Mouse (Mus musculus): ENCODE results near the gene Capzb. TPM values are rescaled to one million over a fixed set of nuclear protein-coding genes. Genes with fewer than 3 reads are reported as not detected.
A peak's percentile ranks its signal among the peaks of the same experiment; 100 is the strongest.

Capzb gene
- polyA plus RNA-seq, 1 experiment from 2014 or later = 331 TPM

- Histone ChIP-seq H3K4me1 (replicated peaks) (peaks cover 9% of the 10 kb centered on the region; the same call in 1 of the 2 replicates), H3K4me2 (no peak overlapping the region), H3K36me3 (peaks cover 23% of the 10 kb centered on the region), H3K9ac (no peak overlapping the region), H3K27me3 (no peaks in the 10 kb centered on the region), H3K4me3 (no peak overlapping the region), H3K9me3 (no peaks in the 10 kb centered on the region), H3K27ac (replicated peaks) (no peak overlapping the region)
- WGBS = 86% methylated on average over 15 of the region's 15 CpGs
- no peak for ATAC-seq (ENCODE audit: low FRiP score, low read depth)
Observed at GRCm38 (mm10) chr4:139284877-139285276, 92.2 kb downstream of the Capzb start.

GRCm38 (mm10) chr4:139286234-139286633, 93.5 kb downstream of the Capzb start:
- WGBS = 88% methylated on average over 5 of the region's 5 CpGs
- H3K27ac ChIP-seq (replicated peaks) = no peak overlapping the region
- peaks cover 29% of the 10 kb centered on the region for H3K36me3 ChIP-seq
- peaks cover 9% of the 10 kb centered on the region; the same call in 1 of the 2 replicates for H3K4me1 ChIP-seq (replicated peaks)
- H3K4me3 ChIP-seq = no peak overlapping the region
- H3K9ac ChIP-seq = no peak overlapping the region
- no peak overlapping the region for H3K4me2 ChIP-seq
- H3K27me3 ChIP-seq = no peaks in the 10 kb centered on the region
- ATAC-seq (ENCODE audit: low FRiP score, low read depth) = no peak
- no peaks in the 10 kb centered on the region for H3K9me3 ChIP-seq

GRCm38 (mm10) chr4:139287122-139287863, 94.6 kb downstream of the Capzb start:
- 81% methylated on average over 18 of the region's 18 CpGs for WGBS
- no peak overlapping the region for H3K4me3 ChIP-seq
- H3K27ac ChIP-seq (replicated peaks) = no peak overlapping the region
- H3K9me3 ChIP-seq = no peaks in the 10 kb centered on the region
- peaks cover 9% of the 10 kb centered on the region; the same call in 1 of the 2 replicates for H3K4me1 ChIP-seq (replicated peaks)
- no peak for ATAC-seq (ENCODE audit: low FRiP score, low read depth)
- peaks cover 24% of the 10 kb centered on the region for H3K36me3 ChIP-seq
- H3K4me2 ChIP-seq = no peak overlapping the region
- no peaks in the 10 kb centered on the region for H3K27me3 ChIP-seq
- no peak overlapping the region for H3K9ac ChIP-seq

GRCm38 (mm10) chr4:139289017-139289416, 96.3 kb downstream of the Capzb start:
- Histone ChIP-seq H3K9ac (no peak overlapping the region), H3K27me3 (no peaks in the 10 kb centered on the region), H3K36me3 (peaks cover 21% of the 10 kb centered on the region), H3K9me3 (no peaks in the 10 kb centered on the region), H3K4me3 (no peak overlapping the region), H3K27ac (replicated peaks) (no peak overlapping the region), H3K4me1 (replicated peaks) (no peaks in the 10 kb centered on the region), H3K4me2 (no peak overlapping the region)
- ATAC-seq (ENCODE audit: low FRiP score, low read depth) = 0 out of 2 replicates have a peak, but pooled peaks have one; percentile 27
- WGBS = 64% methylated on average over 10 of the region's 10 CpGs

GRCm38 (mm10) chr4:139291099-139291498, 98.4 kb downstream of the Capzb start:
- Histone ChIP-seq H3K9ac (no peak overlapping the region), H3K36me3 (peaks cover 21% of the 10 kb centered on the region), H3K27me3 (no peaks in the 10 kb centered on the region), H3K4me2 (no peak overlapping the region), H3K4me1 (replicated peaks) (no peaks in the 10 kb centered on the region), H3K9me3 (no peaks in the 10 kb centered on the region), H3K4me3 (no peak overlapping the region), H3K27ac (replicated peaks) (no peak overlapping the region)
- no peak for ATAC-seq (ENCODE audit: low FRiP score, low read depth)
- 88% methylated on average over 16 of the region's 16 CpGs for WGBS

- Histone ChIP-seq H3K4me2 (no peak overlapping the region), H3K9ac (no peak overlapping the region), H3K27me3 (no peaks in the 10 kb centered on the region), H3K36me3 (peaks cover 16% of the 10 kb centered on the region), H3K4me1 (replicated peaks) (no peaks in the 10 kb centered on the region), H3K9me3 (no peaks in the 10 kb centered on the region), H3K4me3 (no peak overlapping the region), H3K27ac (replicated peaks) (no peak overlapping the region)
- no peak for ATAC-seq (ENCODE audit: low FRiP score, low read depth)
- WGBS = 96% methylated on average over 5 of the region's 5 CpGs
Observed at GRCm38 (mm10) chr4:139292038-139292437, 99.3 kb downstream of the Capzb start.

- no peaks in the 10 kb centered on the region for H3K4me1 ChIP-seq (replicated peaks)
- no peak overlapping the region for H3K9ac ChIP-seq
- WGBS = 84% methylated on average over 4 of the region's 4 CpGs
- no peak for ATAC-seq (ENCODE audit: low FRiP score, low read depth)
- H3K27me3 ChIP-seq = no peaks in the 10 kb centered on the region
- H3K9me3 ChIP-seq = no peaks in the 10 kb centered on the region
- peaks cover 16% of the 10 kb centered on the region for H3K36me3 ChIP-seq
- no peak overlapping the region for H3K4me2 ChIP-seq
- H3K4me3 ChIP-seq = no peak overlapping the region
- no peak overlapping the region for H3K27ac ChIP-seq (replicated peaks)
Observed at GRCm38 (mm10) chr4:139297566-139297965, 104.9 kb downstream of the Capzb start.

GRCm38 (mm10) chr4:139298671-139299366, 106.1 kb downstream of the Capzb start:
- 83% methylated on average over 12 of the region's 12 CpGs for WGBS

GRCm38 (mm10) chr4:139301780-139302179, 109.1 kb downstream of the Capzb start:
- Histone ChIP-seq H3K9me3 (no peaks in the 10 kb centered on the region), H3K4me2 (no peak overlapping the region), H3K4me1 (replicated peaks) (no peaks in the 10 kb centered on the region), H3K27ac (replicated peaks) (no peak overlapping the region), H3K4me3 (no peak overlapping the region), H3K9ac (no peak overlapping the region), H3K27me3 (no peaks in the 10 kb centered on the region), H3K36me3 (peaks cover 22% of the 10 kb centered on the region)
- WGBS = 93% methylated on average over 8 of the region's 8 CpGs
- ATAC-seq (ENCODE audit: low FRiP score, low read depth) = no peak

More at GRCm38 (mm10) chr4:139298671-139299366, 106.1 kb downstream of the Capzb start:
- H3K27ac ChIP-seq (replicated peaks) = no peak overlapping the region
- no peak overlapping the region for H3K9ac ChIP-seq
- H3K36me3 ChIP-seq = peaks cover 16% of the 10 kb centered on the region
- H3K4me1 ChIP-seq (replicated peaks) = no peaks in the 10 kb centered on the region
- ATAC-seq (ENCODE audit: low FRiP score, low read depth) = no peak
- no peak overlapping the region for H3K4me2 ChIP-seq
- H3K27me3 ChIP-seq = no peaks in the 10 kb centered on the region
- no peak overlapping the region for H3K4me3 ChIP-seq
- H3K9me3 ChIP-seq = no peaks in the 10 kb centered on the region

- ATAC-seq (ENCODE audit: low FRiP score, low read depth) = no peak
- H3K27ac ChIP-seq (replicated peaks) = no peak overlapping the region
- peaks cover 22% of the 10 kb centered on the region for H3K36me3 ChIP-seq
- H3K4me3 ChIP-seq = no peak overlapping the region
- no peaks in the 10 kb centered on the region for H3K4me1 ChIP-seq (replicated peaks)
- H3K4me2 ChIP-seq = no peak overlapping the region
- H3K9ac ChIP-seq = no peak overlapping the region
- H3K27me3 ChIP-seq = no peaks in the 10 kb centered on the region
- 71% methylated on average over 5 of the region's 5 CpGs for WGBS
- H3K9me3 ChIP-seq = no peaks in the 10 kb centered on the region
Observed at GRCm38 (mm10) chr4:139302241-139302640, 109.5 kb downstream of the Capzb start.

- no peak overlapping the region for H3K27ac ChIP-seq (replicated peaks)
- ATAC-seq (ENCODE audit: low FRiP score, low read depth) = no peak
- peaks cover 14% of the 10 kb centered on the region for H3K36me3 ChIP-seq
- no peaks in the 10 kb centered on the region for H3K27me3 ChIP-seq
- H3K4me3 ChIP-seq = no peak overlapping the region
- no peak overlapping the region for H3K4me2 ChIP-seq
- H3K4me1 ChIP-seq (replicated peaks) = peaks cover 15% of the 10 kb centered on the region
- WGBS = 94% methylated on average over 3 of the region's 3 CpGs
- H3K9me3 ChIP-seq = no peaks in the 10 kb centered on the region
- no peak overlapping the region for H3K9ac ChIP-seq
Observed at GRCm38 (mm10) chr4:139305521-139305920, 112.8 kb downstream of the Capzb start.

- no peak overlapping the region for H3K9ac ChIP-seq
- WGBS = 82% methylated on average over 5 of the region's 5 CpGs
- ATAC-seq (ENCODE audit: low FRiP score, low read depth) = no peak
- no peaks in the 10 kb centered on the region for H3K9me3 ChIP-seq
- no peaks in the 10 kb centered on the region for H3K27me3 ChIP-seq
- H3K4me3 ChIP-seq = no peak overlapping the region
- peaks cover 30% of the 10 kb centered on the region for H3K4me1 ChIP-seq (replicated peaks)
- H3K27ac ChIP-seq (replicated peaks) = no peak overlapping the region
- H3K4me2 ChIP-seq = no peak overlapping the region
- peaks cover 6% of the 10 kb centered on the region for H3K36me3 ChIP-seq
Observed at GRCm38 (mm10) chr4:139307916-139308315, 115.2 kb downstream of the Capzb start.

Measured in hindbrain, embryonic 15.5 days (tissue).